Mouse (Mus musculus) gastrocnemius, postnatal 4 days (tissue): ENCODE data around the gene Efcab11. TPM values are rescaled to one million over a fixed set of nuclear protein-coding genes. Genes with fewer than 3 reads are reported as not detected.
"Not testable (repeated sequence)": the region's sequence is repeated elsewhere in the genome, so short reads cannot be mapped to it uniquely, and the experiment has no call there.

Source experiments
- DNase-seq, 2 experiments: peaks; one replicate each; pipeline ENCODE4 v3.0.0; 2021 to 2022; ENCODE audit warnings: low spot score in 2 of 2, mixed read lengths in 2 of 2
- total RNA-seq, 2 experiments: library from RNA; stranded (reverse); gene quantifications; 2 replicates each; pipeline ENCODE4 v1.2.3; 2021

Efcab11 gene
- total RNA-seq, 2 experiments from 2014 or later = 1.4 to 1.9 TPM

- not testable (repeated sequence) for DNase-seq
Observed at GRCm38 (mm10) chr12:99818006-99818405, 66.2 kb downstream of the Efcab11 start.

- no peak for DNase-seq
Observed at GRCm38 (mm10) chr12:99815244-99815643, 69.0 kb downstream of the Efcab11 start.

GRCm38 (mm10) chr12:99807891-99808290 lies 76.3 kb downstream of the Efcab11 start:
- no peak for DNase-seq

- DNase-seq = not testable (repeated sequence)
Observed at GRCm38 (mm10) chr12:99806741-99807140, 77.5 kb downstream of the Efcab11 start.

- DNase-seq = no peak
Observed at GRCm38 (mm10) chr12:99795921-99796320, 88.3 kb downstream of the Efcab11 start.

- no peak for DNase-seq
Observed at GRCm38 (mm10) chr12:99794792-99795620, 89.2 kb downstream of the Efcab11 start.

- DNase-seq = no peak
Observed at GRCm38 (mm10) chr12:99794158-99794515, 90.1 kb downstream of the Efcab11 start.

- no peak for DNase-seq
Observed at GRCm38 (mm10) chr12:99793465-99794157, 90.6 kb downstream of the Efcab11 start.

- DNase-seq = no peak
Observed at GRCm38 (mm10) chr12:99789283-99789960, 94.8 kb downstream of the Efcab11 start.

GRCm38 (mm10) chr12:99781774-99782173 lies 102.5 kb downstream of the Efcab11 start:
- DNase-seq = peak in 1 of 2 experiments; percentile 10

GRCm38 (mm10) chr12:99780396-99780795 lies 103.8 kb downstream of the Efcab11 start:
- DNase-seq = no peak

- no peak for DNase-seq
Observed at GRCm38 (mm10) chr12:99779908-99780307, 104.3 kb downstream of the Efcab11 start.

GRCm38 (mm10) chr12:99776497-99777139 lies 107.6 kb downstream of the Efcab11 start:
- peak in 1 of 2 experiments; percentile 13 for DNase-seq

GRCm38 (mm10) chr12:99774864-99775263 lies 109.4 kb downstream of the Efcab11 start:
- peak in 1 of 2 experiments; percentile 1 for DNase-seq

GRCm38 (mm10) chr12:99773636-99774193 lies 110.5 kb downstream of the Efcab11 start:
- DNase-seq = peak in 1 of 2 experiments; percentile 5

GRCm38 (mm10) chr12:99771018-99771417 lies 113.2 kb downstream of the Efcab11 start:
- DNase-seq = peak in 1 of 2 experiments; percentile 1

GRCm38 (mm10) chr12:99769626-99770025 lies 114.6 kb downstream of the Efcab11 start:
- DNase-seq = peak in 1 of 2 experiments; percentile 2

GRCm38 (mm10) chr12:99767691-99768090 lies 116.5 kb downstream of the Efcab11 start:
- peak in 1 of 2 experiments; percentile 11 for DNase-seq

GRCm38 (mm10) chr12:99765979-99766378 lies 118.3 kb downstream of the Efcab11 start:
- no peak for DNase-seq

GRCm38 (mm10) chr12:99764053-99764452 lies 120.2 kb downstream of the Efcab11 start:
- no peak for DNase-seq
